Mouse (Mus musculus) spleen, embryonic (tissue): ENCODE data around the gene Eef2.

Experiments used
- CTCF ChIA-PET: fragments of 350-600 bp; sonication (Branson Sonifier 250); formaldehyde crosslinking; loops from one replicate; lab custom pipeline; 2022; lab: Charles Lee

Eef2 gene

DNA sequence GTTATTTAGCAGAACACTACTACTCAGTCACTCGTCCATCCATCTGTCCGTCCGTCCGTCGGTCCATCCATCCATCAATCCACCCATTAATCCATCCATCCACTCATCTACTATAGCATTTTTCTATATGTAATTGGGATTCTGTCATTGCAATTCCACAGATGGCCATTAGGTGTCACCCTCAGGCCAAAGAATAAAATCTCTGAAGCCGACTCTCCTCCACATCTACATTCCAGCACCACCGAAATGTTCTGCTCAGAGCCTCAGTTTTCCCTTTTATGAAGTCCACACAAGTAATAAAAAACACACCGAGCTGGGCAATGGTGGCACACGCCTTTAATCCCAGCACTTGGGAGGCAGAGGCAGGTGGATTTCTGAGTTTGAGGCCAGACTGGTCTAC lies 21.8 kb downstream of the Eef2 start:
- CTCF ChIA-PET, result interaction anchor here (0.6 to 0.9 kb wide), 3 partner anchors 20 to 1255 kb away, joined by 3 to 7 read pairs (median 7); no protein-coding TSS in a partner anchor

DNA sequence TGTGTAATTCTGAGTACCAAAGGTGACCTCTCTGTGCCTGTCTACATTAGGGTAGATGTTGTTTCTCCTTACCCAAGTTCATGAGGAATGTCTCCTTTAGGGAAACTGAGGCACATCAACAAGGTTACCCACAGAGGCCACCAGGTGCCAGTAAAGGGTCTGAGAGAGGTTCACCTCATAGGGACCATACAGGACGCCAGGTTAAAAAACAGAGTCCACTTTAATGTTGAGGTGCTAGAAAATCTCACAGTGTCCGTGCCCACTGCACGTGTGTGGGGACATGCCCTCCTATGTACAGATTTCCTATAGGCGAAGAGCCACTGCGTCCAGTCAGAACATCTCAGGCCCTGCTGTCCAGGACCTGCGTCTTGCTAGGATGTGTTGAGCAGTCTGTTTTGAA lies 22.6 kb downstream of the Eef2 start:
- CTCF ChIA-PET, result interaction anchor here (0.6 to 0.9 kb wide), 2 partner anchors 19 to 458 kb away, joined by 3 to 7 read pairs; no protein-coding TSS in a partner anchor

DNA sequence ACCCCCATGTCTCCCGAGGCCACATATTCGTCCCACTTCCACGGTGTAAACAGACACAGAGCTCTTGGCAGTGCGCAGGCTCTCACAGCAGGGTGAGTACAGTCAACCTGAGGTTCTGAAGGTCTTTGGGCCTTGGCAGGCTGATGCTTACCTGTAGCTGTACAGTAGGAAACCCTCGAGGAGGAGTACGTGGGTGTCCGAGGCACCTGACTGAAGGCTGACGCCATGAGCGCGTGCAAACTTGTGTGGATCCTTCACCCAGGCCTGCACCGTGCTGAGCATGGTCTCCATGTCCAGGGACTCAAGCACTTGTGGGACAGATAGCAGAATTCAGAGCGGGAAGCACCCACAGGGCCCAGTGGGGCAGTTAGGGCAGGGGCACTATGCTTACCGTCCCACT lies 23.7 kb downstream of the Eef2 start:
- CTCF ChIA-PET, result interaction anchor here (0.9 kb wide), 1 partner anchor 17 kb away, joined by 3 read pairs; no protein-coding TSS in a partner anchor

GRCm38 (mm10) chr10:81200605-81201287 lies 24.3 kb downstream of the Eef2 start:
- CTCF ChIA-PET, result interaction anchor here (0.9 kb wide), 1 partner anchor 17 kb away, joined by 3 read pairs; no protein-coding TSS in a partner anchor

DNA sequence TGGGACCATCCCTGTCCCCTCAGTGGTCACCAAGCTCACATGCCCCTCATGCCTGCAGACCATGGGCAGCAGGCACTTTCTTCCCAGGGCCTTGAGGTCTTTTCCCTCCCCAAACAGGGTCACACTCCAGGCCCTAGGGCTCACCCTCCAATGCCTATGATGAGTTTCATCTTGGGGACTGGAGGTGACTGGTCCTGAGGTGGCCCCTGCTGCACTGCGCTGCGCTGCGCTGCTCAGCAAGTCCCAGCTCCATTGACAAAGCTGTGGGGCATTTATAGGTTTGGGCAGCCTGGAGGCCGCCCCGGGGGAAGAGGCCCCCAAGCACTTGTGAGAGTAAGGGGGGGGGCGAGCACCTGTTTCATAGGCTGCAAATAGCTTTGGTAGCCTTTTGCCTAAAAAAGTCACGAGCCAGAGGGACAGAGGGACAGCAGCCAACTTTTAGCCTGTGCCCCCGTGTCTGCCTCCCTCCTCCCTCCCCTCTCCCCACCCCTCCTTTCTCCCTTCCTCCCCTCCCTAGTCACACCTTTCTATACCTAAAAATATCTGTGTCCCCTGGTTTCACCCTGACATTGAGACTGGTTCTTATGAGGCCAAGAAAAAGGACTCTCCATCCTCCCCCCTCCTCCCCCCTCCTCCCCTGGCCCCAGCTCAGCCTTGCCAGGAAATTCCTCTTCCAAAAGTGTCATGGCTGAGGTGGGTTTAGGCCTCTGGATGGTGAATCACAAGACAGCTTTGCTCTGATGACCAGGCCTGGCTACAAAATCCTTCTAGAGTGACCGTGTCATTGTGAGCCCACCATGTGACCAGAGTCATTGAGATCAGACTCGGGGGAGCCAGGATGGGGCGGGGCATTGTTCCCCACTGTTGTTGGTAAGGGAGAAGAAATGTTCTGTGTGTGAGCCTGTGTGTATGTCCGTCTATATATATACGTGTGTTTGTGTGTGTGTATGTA lies 25.7 kb downstream of the Eef2 start, which contains the start of gene Nmrk2:
Gene Nmrk2 (minus strand): TSS at position 245 of the 952 bp plus-strand sequence.
- CTCF ChIA-PET, result no interaction called here

DNA sequence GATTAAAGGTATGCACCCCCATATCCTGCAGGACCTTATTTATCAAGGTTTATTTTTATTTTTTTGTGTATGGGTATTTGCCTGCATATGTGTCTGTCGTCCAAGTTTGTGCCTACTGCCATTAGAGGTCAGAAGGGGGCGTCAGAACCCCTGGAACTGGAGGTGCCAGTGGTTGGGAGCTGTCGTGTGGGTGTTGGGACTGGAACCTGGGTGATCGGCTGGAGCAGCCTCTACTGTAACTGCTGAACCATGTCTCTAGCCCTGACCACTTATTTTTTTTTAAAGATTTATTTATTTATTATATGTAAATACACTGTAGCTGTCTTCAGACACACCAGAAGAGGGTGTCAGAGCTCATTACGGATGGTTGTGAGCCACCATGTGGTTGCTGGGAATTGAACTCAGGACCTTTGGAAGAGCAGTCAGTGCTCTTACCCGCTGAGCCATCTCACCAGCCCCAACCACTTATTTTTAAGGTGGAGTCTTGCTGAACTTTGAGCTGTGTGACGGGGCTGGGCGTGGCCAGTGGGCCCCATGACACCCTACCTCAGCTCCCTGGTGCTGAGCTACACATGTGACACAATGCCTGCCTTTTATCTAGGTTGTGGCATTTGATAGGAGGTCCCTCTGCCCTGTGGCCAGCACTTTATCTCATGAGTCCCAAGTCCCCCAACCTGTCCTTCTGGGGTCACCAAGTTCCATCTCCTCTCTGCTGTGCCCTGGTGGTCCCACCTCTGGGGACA lies 26.7 kb downstream of the Eef2 start:
- CTCF ChIA-PET, result interaction anchor here (0.5 kb wide), 1 partner anchor 28 kb away, joined by 9 read pairs; no protein-coding TSS in a partner anchor

DNA sequence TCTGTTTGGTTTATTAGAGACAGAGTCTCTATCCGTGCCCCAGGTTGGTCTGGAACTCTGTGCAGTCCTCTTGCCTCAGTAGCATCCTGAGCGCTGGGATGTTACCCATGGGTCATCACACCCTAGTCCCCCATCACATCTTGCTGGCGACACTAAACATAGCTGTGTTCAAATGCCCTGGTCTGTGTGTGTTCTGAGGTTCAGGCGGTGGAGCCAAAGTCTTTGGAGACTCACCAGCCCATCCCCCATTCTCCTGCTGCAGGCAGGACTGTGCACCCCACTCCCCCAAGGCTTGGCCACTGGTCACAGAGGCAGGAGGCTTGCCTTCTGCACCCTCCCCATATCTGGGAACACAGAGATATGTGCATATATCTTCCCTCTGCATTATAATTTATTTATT lies 27.7 kb downstream of the Eef2 start:
- CTCF ChIA-PET, result interaction anchor here (0.5 kb wide), 1 partner anchor 27 kb away, joined by 9 read pairs; no protein-coding TSS in a partner anchor

DNA sequence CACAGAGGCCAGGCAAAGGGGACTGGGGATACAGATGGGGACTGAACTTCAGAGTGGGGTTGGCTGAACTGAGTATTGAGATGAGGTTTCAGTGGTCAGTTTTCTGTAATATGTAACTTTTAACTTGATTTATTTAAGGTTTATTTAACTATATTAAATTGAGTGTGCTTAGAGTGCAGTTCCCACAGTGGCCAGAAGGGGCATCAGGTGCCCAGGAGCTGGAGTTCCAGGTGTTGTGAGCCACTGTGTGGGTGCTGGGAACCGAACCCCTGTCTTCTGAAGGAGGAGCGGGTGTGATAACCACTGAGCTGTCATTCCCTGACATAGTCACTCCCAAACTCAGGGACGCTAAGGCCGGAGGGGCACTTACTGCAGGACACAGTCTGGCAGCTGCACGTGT lies 33.7 kb downstream of the Eef2 start:
- CTCF ChIA-PET, result no interaction called here

GRCm38 (mm10) chr10:81216260-81216659 lies 39.8 kb downstream of the Eef2 start:
- CTCF ChIA-PET, result interaction anchor here (1.1 kb wide), 1 partner anchor 10 kb away, joined by 22 read pairs; no protein-coding TSS in a partner anchor

DNA sequence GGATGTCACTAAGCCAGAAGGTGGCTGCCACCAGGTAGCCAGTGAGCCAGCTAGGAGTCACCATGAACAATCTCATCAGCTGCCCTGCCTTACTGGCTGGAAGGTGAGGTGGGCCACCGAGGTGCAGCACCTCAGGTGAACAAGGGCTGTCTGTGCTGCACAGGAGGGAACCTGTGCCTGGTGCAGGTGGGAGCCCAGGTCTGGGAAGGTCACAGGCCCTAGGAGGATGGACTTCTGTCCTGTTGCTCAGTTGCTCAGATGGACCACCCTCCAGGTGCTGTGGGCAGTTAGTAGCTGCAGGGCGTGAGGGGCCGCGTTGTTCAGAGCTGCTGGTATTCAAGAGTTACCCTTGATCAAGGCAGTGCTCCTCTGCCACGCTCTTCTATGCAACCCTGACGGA lies 40.4 kb downstream of the Eef2 start:
- CTCF ChIA-PET, result interaction anchor here (0.7 to 1.5 kb wide), 4 partner anchors 11 to 29 kb away, joined by 3 to 22 read pairs (median 4); no protein-coding TSS in a partner anchor

DNA sequence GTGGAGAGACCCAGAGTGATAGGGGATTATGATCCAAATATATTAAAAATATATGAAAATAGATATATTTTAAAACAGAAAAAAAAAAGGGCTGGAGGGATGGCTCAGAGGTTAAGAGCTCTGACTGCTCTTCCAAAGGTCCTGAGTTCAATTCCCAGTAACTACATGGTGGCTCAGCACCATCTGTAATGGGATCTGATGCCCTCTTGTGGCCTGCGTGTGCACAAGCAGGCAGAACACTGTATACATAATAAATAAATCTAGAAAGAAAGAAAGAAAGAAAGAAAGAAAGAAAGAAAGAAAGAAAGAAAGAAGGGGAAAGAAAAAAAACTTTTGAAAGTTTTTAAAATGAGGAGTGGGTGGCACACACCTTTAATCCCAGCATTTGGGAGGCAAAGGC lies 40.8 kb downstream of the Eef2 start:
- CTCF ChIA-PET, result interaction anchor here (0.7 to 1.5 kb wide), 7 partner anchors 11 to 113 kb away, joined by 3 to 22 read pairs (median 5); no protein-coding TSS in a partner anchor

GRCm38 (mm10) chr10:81217964-81218363 lies 41.5 kb downstream of the Eef2 start:
- CTCF ChIA-PET, result interaction anchor here (0.9 to 1.5 kb wide), 5 partner anchors 18 to 113 kb away, joined by 3 to 6 read pairs (median 3); no protein-coding TSS in a partner anchor

DNA sequence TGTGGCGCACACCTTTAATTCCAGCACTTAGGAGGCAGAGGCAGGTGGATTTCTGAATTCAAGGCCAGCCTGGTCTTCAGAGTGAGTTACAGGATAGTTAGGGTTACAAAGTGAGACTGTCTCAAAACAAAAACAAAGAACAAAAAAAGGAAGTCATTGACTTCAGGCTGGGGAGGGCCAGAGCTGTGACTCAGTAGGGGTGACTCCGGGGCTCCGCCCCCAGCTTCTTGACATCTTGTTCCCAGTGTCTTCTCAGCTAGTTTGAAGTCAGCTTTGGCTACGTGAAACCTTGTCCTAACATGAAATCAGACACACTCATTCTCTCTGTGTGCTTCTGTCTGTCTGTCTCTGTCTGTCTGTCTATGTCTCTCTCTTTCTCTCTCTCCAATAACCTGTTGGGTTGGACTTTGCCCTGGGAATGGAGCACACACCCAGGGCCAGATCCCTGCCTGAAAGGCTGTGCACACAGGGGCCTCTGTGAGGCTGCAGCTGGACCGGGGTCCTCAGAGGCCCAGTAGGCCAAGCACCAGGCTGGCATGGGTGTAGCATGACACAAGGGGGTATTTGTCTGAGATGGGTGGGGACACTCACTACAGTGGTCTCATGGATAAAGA lies 45.1 kb downstream of the Eef2 start:
- CTCF ChIA-PET, result interaction anchor here (0.6 kb wide), 1 partner anchor 29 kb away, joined by 5 read pairs; no protein-coding TSS in a partner anchor

- CTCF ChIA-PET, result interaction anchor here (0.6 kb wide), 1 partner anchor 12 kb away, joined by 4 read pairs; no protein-coding TSS in a partner anchor
Measured at GRCm38 (mm10) chr10:81223731-81224130, 47.3 kb downstream of the Eef2 start.

DNA sequence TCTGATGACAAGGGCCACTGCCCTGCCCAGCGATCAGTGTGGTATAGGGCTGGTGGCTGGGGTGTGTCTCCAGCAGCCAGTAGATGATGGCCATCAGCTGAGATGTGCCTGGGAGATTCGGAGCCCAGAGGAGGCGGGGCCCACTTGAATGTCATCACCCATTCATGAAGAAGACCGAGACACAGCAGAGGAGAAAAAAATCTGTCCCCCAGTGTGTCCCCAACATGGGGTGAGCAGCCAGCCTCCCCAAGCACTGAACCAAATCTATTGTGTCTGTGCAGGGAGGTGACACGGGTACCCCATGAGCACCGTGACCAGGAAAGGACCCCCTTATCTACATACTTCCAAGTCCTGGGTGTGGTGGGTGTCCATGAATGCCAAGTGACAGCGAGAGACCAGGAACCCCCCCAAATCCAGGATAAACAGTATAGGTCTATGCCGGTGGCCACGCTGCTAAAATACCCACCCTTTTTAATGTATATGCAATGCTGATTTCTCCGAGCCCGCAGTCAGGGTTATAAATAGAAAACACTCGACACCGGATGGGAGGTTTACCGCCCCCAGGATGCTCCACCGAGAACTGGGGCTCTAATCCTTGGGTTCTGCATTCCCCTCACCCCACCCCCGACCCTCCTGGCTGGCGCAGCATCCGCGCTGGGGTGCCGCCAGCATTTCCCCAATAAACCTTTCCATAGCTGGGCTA lies 53.5 kb downstream of the Eef2 start:
- CTCF ChIA-PET, result interaction anchor here (0.6 to 0.8 kb wide), 2 partner anchors 36 to 59 kb away, joined by 3 to 5 read pairs; no protein-coding TSS in a partner anchor

GRCm38 (mm10) chr10:81230438-81231332 lies 54.3 kb downstream of the Eef2 start, which contains the start of gene Atcay:
TSS of gene Atcay (minus strand) at chr10:81230833.
- CTCF ChIA-PET, result interaction anchor here (0.6 kb wide), 3 partner anchors 27 to 136 kb away, joined by 4 to 9 read pairs (median 5); no protein-coding TSS in a partner anchor

DNA sequence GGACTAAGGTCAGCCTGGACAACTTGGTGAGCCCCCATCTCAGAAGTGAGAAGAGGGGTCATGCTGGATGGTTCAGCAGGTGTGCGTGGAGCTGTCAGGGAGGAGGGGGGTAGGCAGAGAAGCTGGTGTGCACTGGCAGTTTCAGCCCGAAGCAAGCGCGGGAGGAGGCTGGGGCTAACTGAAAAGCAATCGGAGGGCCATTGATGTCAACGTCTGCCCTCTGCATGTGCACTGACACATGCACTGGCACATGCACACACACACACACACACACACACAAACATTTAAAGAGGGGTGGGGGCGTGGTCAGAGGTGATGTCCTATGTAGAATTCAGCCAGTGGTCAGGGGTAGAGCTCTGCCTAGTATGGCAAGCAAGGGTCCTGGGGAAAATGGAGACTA lies 55.0 kb downstream of the Eef2 start:
- CTCF ChIA-PET, result interaction anchor here (0.6 to 0.7 kb wide), 3 partner anchors 28 to 613 kb away, joined by 4 to 9 read pairs (median 9); no protein-coding TSS in a partner anchor
